Comparison of ENCODE assay signal across 8 mouse cellular contexts in genomic region chr17:35870151-35870883, GRCm38 (mm10). TPM values are rescaled to one million over a fixed set of nuclear protein-coding genes. Genes with fewer than 3 reads are reported as not detected.
DNase-seq lines count a peak whose midpoint lies in the region; ATAC-seq lines count a peak whose summit lies in the region.

No protein-coding gene starts in this region.

- ATAC-seq in heart, embryonic 12.5 days (ENCODE audit: insufficient number of reproducible peaks, low FRiP score), result peak; percentile 19; the same call in 1 of the 2 replicates
- peak; percentile 7; the same call in 1 of the 2 replicates for ATAC-seq in kidney, embryonic 15.5 days (replicated peaks; ENCODE audit: low FRiP score)

- H3K27ac ChIP-seq in brown adipose tissue, adult 24 weeks (replicated peaks; ENCODE audit: low read depth, low read length), result peak overlapping the region; percentile 99
- H3K27ac ChIP-seq in heart, embryonic 12.5 days (ENCODE audit: poor library complexity, severe bottlenecking), result peak overlapping the region; percentile 96
- H3K27ac ChIP-seq in kidney, embryonic 15.5 days, result peak overlapping the region; percentile 99

- intact Hi-C loops in left cerebral cortex, postnatal 14 days (cut with DNase I), result loop anchor here (5.0 kb wide), 1 partner anchor 133 kb away; no protein-coding TSS in a partner anchor

- H3K27me3 ChIP-seq in heart, embryonic 12.5 days (replicated peaks), result no peaks in the 10 kb centered on the region
- no peaks in the 10 kb centered on the region for H3K27me3 ChIP-seq in kidney, embryonic 15.5 days

- WGBS in heart, embryonic 12.5 days, result 34% methylated on average over 9 of the region's 9 CpGs
- WGBS in kidney, embryonic 15.5 days, result 48% methylated on average over 9 of the region's 9 CpGs

- H3K9ac ChIP-seq in heart, embryonic 12.5 days, result peak overlapping the region; percentile 91
- H3K9ac ChIP-seq in kidney, embryonic 15.5 days, result 0 out of 2 replicates have a peak overlapping the region, but pooled peaks have one; percentile 72

- 0 out of 2 replicates have a peak, but pooled peaks cover 2% of the 10 kb centered on the region for H3K4me1 ChIP-seq in brown adipose tissue, adult 24 weeks (ENCODE audit: control insufficient read depth, insufficient read depth, insufficient read length, low read length)
- peaks cover 58% of the 10 kb centered on the region for H3K4me1 ChIP-seq in heart, embryonic 12.5 days (replicated peaks)
- peaks cover 62% of the 10 kb centered on the region for H3K4me1 ChIP-seq in kidney, embryonic 15.5 days

- H3K36me3 ChIP-seq in heart, embryonic 12.5 days, result peaks cover 34% of the 10 kb centered on the region
- H3K36me3 ChIP-seq in kidney, embryonic 15.5 days, result peaks cover 22% of the 10 kb centered on the region

- DNase-seq in left cerebral cortex, postnatal 14 days (ENCODE audit: low spot score in 2 of 2), result peak; percentile 45 to 57
- no peak for DNase-seq in left cerebral cortex, adult 18-20 months (ENCODE audit: low spot score in 2 of 2)
- DNase-seq in lung, postnatal 36 days, result peak; percentile 91
- DNase-seq in spleen, postnatal 14 days (ENCODE audit: low spot score in 2 of 2), result peak; percentile 51 to 53
- no peak for DNase-seq in layer of hippocampus, postnatal 36 days

- peak overlapping the region; percentile 94 for H3K4me2 ChIP-seq in heart, embryonic 12.5 days
- H3K4me2 ChIP-seq in kidney, embryonic 15.5 days, result peak overlapping the region; percentile 85

- H3K4me3 ChIP-seq in brown adipose tissue, adult 24 weeks (ENCODE audit: insufficient read depth, low read depth, low read length), result peak overlapping the region; percentile 78
- peak overlapping the region; percentile 78 for H3K4me3 ChIP-seq in heart, embryonic 12.5 days
- peak overlapping the region; percentile 65 for H3K4me3 ChIP-seq in kidney, embryonic 15.5 days (replicated peaks)

- H3K9me3 ChIP-seq in heart, embryonic 12.5 days (replicated peaks), result no peaks in the 10 kb centered on the region; the same call in 1 of the 2 replicates
- H3K9me3 ChIP-seq in kidney, embryonic 15.5 days (replicated peaks), result no peaks in the 10 kb centered on the region

RNA-seq across cellular contexts. Expression of gene Ppp1r18, which starts 4.9 kb away (rescaled TPM):
- 10 to 100 TPM; 12.8 to 14.1 TPM for total RNA-seq in left cerebral cortex, postnatal 14 days (2021)
- 1 to 10 TPM; 8.9 to 9.1 TPM for total RNA-seq in left cerebral cortex, adult 18-20 months (2021)
- polyA plus RNA-seq in brown adipose tissue, adult 24 weeks (2012; ENCODE audit: insufficient read depth, insufficient read length, missing spikeins), result 7.4 and 8.8 TPM in 2 replicates
- polyA plus RNA-seq in heart, embryonic 12.5 days (2016; fragmentation: Nextera tagmentation; extraction: Ambion mirVana), result 22.8 and 23.7 TPM in 2 replicates
- polyA plus RNA-seq in kidney, embryonic 15.5 days (2015; fragmentation: Nextera tagmentation; extraction: Ambion mirVana), result 20.8 and 23.2 TPM in 2 replicates
- total RNA-seq in layer of hippocampus, postnatal 36 days (2021), result 1 to 10 TPM; 7.4 to 9.5 TPM

RNA-seq across cellular contexts. Expression of gene Nrm, which starts 9.2 kb away (rescaled TPM):
- 1 to 10 TPM; 5.1 TPM for total RNA-seq in left cerebral cortex, postnatal 14 days (2021)
- 1 to 10 TPM; 2.0 to 2.6 TPM for total RNA-seq in left cerebral cortex, adult 18-20 months (2021)
- 1.4 and 2.8 TPM in 2 replicates for polyA plus RNA-seq in brown adipose tissue, adult 24 weeks (2012; ENCODE audit: insufficient read depth, insufficient read length, missing spikeins)
- 48.9 and 50.7 TPM in 2 replicates for polyA plus RNA-seq in heart, embryonic 12.5 days (2016; fragmentation: Nextera tagmentation; extraction: Ambion mirVana)
- 58.0 and 65.7 TPM in 2 replicates for polyA plus RNA-seq in kidney, embryonic 15.5 days (2015; fragmentation: Nextera tagmentation; extraction: Ambion mirVana)
- 1 to 10 TPM; 1.5 to 2.2 TPM for total RNA-seq in layer of hippocampus, postnatal 36 days (2021)

RNA-seq across cellular contexts. Expression of gene Dhx16, which starts 9.3 kb away (rescaled TPM):
- 10 to 100 TPM; 30.1 to 32.1 TPM for total RNA-seq in left cerebral cortex, postnatal 14 days (2021)
- total RNA-seq in left cerebral cortex, adult 18-20 months (2021), result 10 to 100 TPM; 30.6 to 32.3 TPM
- polyA plus RNA-seq in brown adipose tissue, adult 24 weeks (2012; ENCODE audit: insufficient read depth, insufficient read length, missing spikeins), result 17.0 and 26.4 TPM in 2 replicates
- 22.4 and 26.6 TPM in 2 replicates for polyA plus RNA-seq in heart, embryonic 12.5 days (2016; fragmentation: Nextera tagmentation; extraction: Ambion mirVana)
- 40.9 and 42.4 TPM in 2 replicates for polyA plus RNA-seq in kidney, embryonic 15.5 days (2015; fragmentation: Nextera tagmentation; extraction: Ambion mirVana)
- 10 to 100 TPM; 32.0 to 37.4 TPM for total RNA-seq in layer of hippocampus, postnatal 36 days (2021)

RNA-seq across cellular contexts. Expression of gene 2310061I04Rik, which starts 26.9 kb away (rescaled TPM):
- 10 to 100 TPM; 65.2 to 66.9 TPM for total RNA-seq in left cerebral cortex, postnatal 14 days (2021)
- 10 to 100 TPM; 56.4 to 57.5 TPM for total RNA-seq in left cerebral cortex, adult 18-20 months (2021)
- polyA plus RNA-seq in brown adipose tissue, adult 24 weeks (2012; ENCODE audit: insufficient read depth, insufficient read length, missing spikeins), result 125 and 142 TPM in 2 replicates
- polyA plus RNA-seq in heart, embryonic 12.5 days (2016; fragmentation: Nextera tagmentation; extraction: Ambion mirVana), result 25.6 and 26.2 TPM in 2 replicates
- 31.2 and 34.7 TPM in 2 replicates for polyA plus RNA-seq in kidney, embryonic 15.5 days (2015; fragmentation: Nextera tagmentation; extraction: Ambion mirVana)
- total RNA-seq in layer of hippocampus, postnatal 36 days (2021), result 10 to 100 TPM; 56.3 to 57.9 TPM

RNA-seq across cellular contexts. Expression of gene Mdc1, which starts 29.0 kb away (rescaled TPM):
- 10 to 100 TPM; 10.7 to 14.6 TPM for total RNA-seq in left cerebral cortex, postnatal 14 days (2021)
- 10 to 100 TPM; 17.6 to 17.7 TPM for total RNA-seq in left cerebral cortex, adult 18-20 months (2021)
- 3.0 and 3.3 TPM in 2 replicates for polyA plus RNA-seq in brown adipose tissue, adult 24 weeks (2012; ENCODE audit: insufficient read depth, insufficient read length, missing spikeins)
- polyA plus RNA-seq in heart, embryonic 12.5 days (2016; fragmentation: Nextera tagmentation; extraction: Ambion mirVana), result 21.6 and 25.0 TPM in 2 replicates
- polyA plus RNA-seq in kidney, embryonic 15.5 days (2015; fragmentation: Nextera tagmentation; extraction: Ambion mirVana), result 16.5 TPM in 2 replicates
- 10 to 100 TPM; 13.1 to 19.5 TPM for total RNA-seq in layer of hippocampus, postnatal 36 days (2021)

Comparison
In these comparisons a context has a peak if more than half of its experiments do, and no peak if none do; other contexts are left out.
1. DNase-seq: peak in left cerebral cortex, postnatal 14 days (2 of 2), lung, postnatal 36 days (single experiment) and spleen, postnatal 14 days (2 of 2); none in left cerebral cortex, adult 18-20 months (0 of 2) and layer of hippocampus, postnatal 36 days (0 of 2).
2. Peak in every context shown above with its lines, with median percentiles within 50 percentile points of each other: H3K27ac ChIP-seq and H3K4me3 ChIP-seq.